Mouse (Mus musculus) forebrain, postnatal 0 days (tissue): ENCODE data around the gene Itgb3. TPM values are rescaled to one million over a fixed set of nuclear protein-coding genes. Genes with fewer than 3 reads are reported as not detected.
A peak's percentile ranks its signal among the peaks of the same experiment; 100 is the strongest.

Experiments used
- ATAC-seq: fragments of 200-750 bp; cut with Nextera tagmentation; 2 replicates; pipeline ENCODE4 v1.8.0; 2017; ENCODE audit warnings: mild to moderate bottlenecking, moderate library complexity
- DNase-seq: peaks from one replicate; pipeline ENCODE4 v3.0.0-alpha.2; 2015
- H3K27ac ChIP-seq: fragments of 300-500 bp; sonication (generic); 2 replicates; pipeline ENCODE4 v1.5.1; 2014; ENCODE audit warnings: low read depth, mild to moderate bottlenecking, antibody characterized with exemption, low read length, moderate library complexity, mixed read lengths
- H3K27me3 ChIP-seq: fragments of 300-500 bp; sonication (generic); 2 replicates; pipeline ENCODE4 v1.6.1; 2014; ENCODE audit warnings: mild to moderate bottlenecking, low read length, mixed read lengths; ENCODE audit not compliant: insufficient read depth
- H3K36me3 ChIP-seq: fragments of 300-500 bp; sonication (generic); 2 replicates; pipeline ENCODE4 v1.6.1; 2014; ENCODE audit warnings: mild to moderate bottlenecking, moderate library complexity; ENCODE audit not compliant: insufficient read depth
- H3K4me1 ChIP-seq: fragments of 300-500 bp; sonication (generic); 2 replicates; pipeline ENCODE4 v1.6.1; 2014; ENCODE audit warnings: antibody characterized with exemption; ENCODE audit not compliant: insufficient read depth
- H3K4me2 ChIP-seq: fragments of 300-500 bp; sonication (generic); 2 replicates; pipeline ENCODE4 v1.6.1; 2014; ENCODE audit warnings: low read depth, mild to moderate bottlenecking, moderate library complexity
- H3K4me3 ChIP-seq: fragments of 300-500 bp; sonication (generic); 2 replicates; pipeline ENCODE4 v1.5.1; 2014; ENCODE audit warnings: low read depth, low read length, mixed read lengths
- H3K9ac ChIP-seq: fragments of 300-500 bp; sonication (generic); 2 replicates; pipeline ENCODE4 v1.6.1; 2014; ENCODE audit warnings: mild to moderate bottlenecking
- H3K9me3 ChIP-seq: fragments of 300-500 bp; sonication (generic); 2 replicates; pipeline ENCODE4 v1.6.1; 2016; ENCODE audit warnings: low read length
- CTCF ChIP-seq: sonication (generic); IDR thresholded peaks from 2 replicates; pipeline ENCODE4 v1.5.1; 2016; ENCODE audit warnings: antibody characterized with exemption, control low read depth, low read depth
- WGBS: fragments of 180-500 bp; shearing (Covaris S2); extraction: QIAGEN DNeasy Blood & Tissue Kit; methylation state at CpG from one replicate; pipeline ENCODE4 v1.1.7; 2014; 5-methylcytosine and 5-hydroxymethylcytosine counted together
- polyA plus RNA-seq: library from polyadenylated mRNA; unstranded; fragments of >200 nt; fragmentation: Nextera tagmentation; extraction: Ambion mirVana; gene quantifications from 2 replicates; pipeline ENCODE4 v1.2.1, GENCODE M21; 2015
- total RNA-seq: library from RNA; depleted of rRNA; stranded (reverse); fragments of >200 nt; gene quantifications from 2 replicates; pipeline ENCODE4 v1.2.3, GENCODE M21; 2014

Gene Itgb3
- total and polyA plus RNA-seq, 2 experiments from 2014 or later = 0.71 to 1.2 TPM

- DNase-seq = no peak
- Histone ChIP-seq H3K4me2 (no peak overlapping the region), H3K4me3 (no peak overlapping the region), H3K36me3 (no peaks in the 10 kb centered on the region), H3K9me3 (no peaks in the 10 kb centered on the region), H3K27ac (no peak overlapping the region), H3K27me3 (no peaks in the 10 kb centered on the region), H3K9ac (no peak overlapping the region), H3K4me1 (no peaks in the 10 kb centered on the region)
- WGBS = 36% methylated on average over 13 of the region's 13 CpGs
- TF ChIP-seq CTCF = no peak
- no peak for ATAC-seq
Measured at GRCm38 (mm10) chr11:104619084-104620022, 11.6 kb downstream of the Itgb3 start.

GRCm38 (mm10) chr11:104622040-104622962 is 14.5 kb downstream of the Itgb3 start:
- TF ChIP-seq CTCF = no peak
- no peaks in the 10 kb centered on the region for H3K36me3 ChIP-seq
- WGBS = 47% methylated on average over 12 of the region's 12 CpGs
- H3K9ac ChIP-seq = no peak overlapping the region
- DNase-seq (no peak), ATAC-seq (no peak)
- no peaks in the 10 kb centered on the region for H3K9me3 ChIP-seq
- no peaks in the 10 kb centered on the region for H3K4me1 ChIP-seq
- H3K4me3 ChIP-seq = no peak overlapping the region
- no peak overlapping the region for H3K4me2 ChIP-seq
- no peak overlapping the region for H3K27ac ChIP-seq
- no peaks in the 10 kb centered on the region for H3K27me3 ChIP-seq

- no peak overlapping the region for H3K9ac ChIP-seq
- H3K4me2 ChIP-seq = no peak overlapping the region
- no peaks in the 10 kb centered on the region for H3K36me3 ChIP-seq
- no peaks in the 10 kb centered on the region for H3K9me3 ChIP-seq
- DNase-seq (no peak), ATAC-seq (no peak)
- no peak overlapping the region for H3K27ac ChIP-seq
- H3K27me3 ChIP-seq = no peaks in the 10 kb centered on the region
- WGBS = 61% methylated on average over 6 of the region's 6 CpGs
- H3K4me3 ChIP-seq = no peak overlapping the region
- no peaks in the 10 kb centered on the region for H3K4me1 ChIP-seq
- no peak for TF ChIP-seq CTCF
Measured at GRCm38 (mm10) chr11:104624791-104625391, 17.1 kb downstream of the Itgb3 start.

- 46% methylated on average over 12 of the region's 12 CpGs for WGBS
Measured at GRCm38 (mm10) chr11:104625453-104626402, 17.9 kb downstream of the Itgb3 start.

GRCm38 (mm10) chr11:104626635-104627034 is 18.8 kb downstream of the Itgb3 start:
- H3K27me3 ChIP-seq = no peaks in the 10 kb centered on the region
- no peak overlapping the region for H3K9ac ChIP-seq
- no peaks in the 10 kb centered on the region for H3K4me1 ChIP-seq
- ATAC-seq = no peak
- H3K9me3 ChIP-seq = no peaks in the 10 kb centered on the region
- no peaks in the 10 kb centered on the region for H3K36me3 ChIP-seq
- no peak for TF ChIP-seq CTCF
- H3K4me3 ChIP-seq = no peak overlapping the region
- H3K4me2 ChIP-seq = no peak overlapping the region
- no peak overlapping the region for H3K27ac ChIP-seq
- DNase-seq = no peak

More at GRCm38 (mm10) chr11:104625453-104626402, 17.9 kb downstream of the Itgb3 start:
- no peak for TF ChIP-seq CTCF
- Histone ChIP-seq H3K4me1 (no peaks in the 10 kb centered on the region), H3K9ac (no peak overlapping the region), H3K9me3 (no peaks in the 10 kb centered on the region), H3K27ac (no peak overlapping the region), H3K4me2 (no peak overlapping the region), H3K36me3 (no peaks in the 10 kb centered on the region), H3K27me3 (no peaks in the 10 kb centered on the region), H3K4me3 (no peak overlapping the region)
- ATAC-seq (peak; percentile 36; the same call in 1 of the 2 replicates), DNase-seq (no peak)
